Comparison of ENCODE assay signal across 9 mouse cellular contexts in the genomic region with DNA sequence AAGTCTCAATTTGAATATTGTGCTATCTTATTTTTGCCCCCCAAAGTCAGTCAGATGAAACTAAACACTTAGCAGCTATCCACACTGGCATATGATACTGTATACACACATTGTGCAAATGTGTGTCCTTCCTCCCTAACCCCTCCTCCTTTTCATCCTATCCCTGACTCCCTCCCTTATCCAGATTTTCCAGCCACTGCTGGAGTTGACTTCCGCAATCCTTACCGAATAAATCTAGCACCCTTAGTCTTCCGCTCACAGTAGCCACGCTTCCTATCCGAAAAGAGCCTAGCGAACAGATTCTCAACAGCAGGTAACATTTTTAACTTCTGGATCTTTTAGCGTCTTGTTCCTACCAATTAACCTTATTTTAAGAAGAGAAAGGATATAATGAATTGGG. TPM values are rescaled to one million over a fixed set of nuclear protein-coding genes. Genes with fewer than 3 reads are reported as not detected.
DNase-seq lines count a peak whose midpoint lies in the region; ATAC-seq and TF ChIP-seq lines count a peak whose summit lies in the region.
"Had no signal": no experiment of that assay in that cellular context is flagged by ENCODE, and none has a peak within 500 bp of the region (broad histone marks: within the 10 kb centered on the region; RNA-seq: fewer than 3 reads in every experiment).

A gene (plus strand): TSS at position 233 of the 400 bp plus-strand sequence.

- no peak within 1 kb of the TSS for H3K9ac ChIP-seq in limb, embryonic 11.5 days (ENCODE audit: low read length)
- H3K9ac ChIP-seq: hindbrain, embryonic 15.5 days had no signal

- peak within 1 kb of the TSS; percentile 46 for H3K4me2 ChIP-seq in limb, embryonic 11.5 days (ENCODE audit: low read depth, severe bottlenecking)
- H3K4me2 ChIP-seq: hindbrain, embryonic 15.5 days had no signal

- no peak for TF ChIP-seq CTCF in thymus, adult 2 months (IDR thresholded peaks at IDR 0.05; ENCODE audit: borderline replicate concordance, control insufficient read depth, extremely low read depth, insufficient read depth, low read length, poor library complexity)

- no peak for TF ChIP-seq POLR2A in thymus, adult 2 months (IDR thresholded peaks at IDR 0.05; ENCODE audit: control insufficient read depth, extremely low read depth, insufficient read depth, low read length, poor library complexity)

- H3K27ac ChIP-seq in brown adipose tissue, adult 24 weeks (replicated peaks; ENCODE audit: low read depth, low read length): peak within 1 kb of the TSS; percentile 16; the same call in 1 of the 2 replicates
- peak within 1 kb of the TSS; percentile 59 for H3K27ac ChIP-seq in limb, embryonic 11.5 days (replicated peaks; ENCODE audit: low read depth, low read length)
- no peak within 1 kb of the TSS for H3K27ac ChIP-seq in thymus, adult 2 months (ENCODE audit: control insufficient read depth, insufficient read depth, low read length)
- H3K27ac ChIP-seq: hindbrain, embryonic 15.5 days had no signal

- H3K27me3 ChIP-seq in limb, embryonic 11.5 days (ENCODE audit: control insufficient read depth, insufficient read depth, low read length): no peaks in the 10 kb centered on the region
- no peaks in the 10 kb centered on the region for H3K27me3 ChIP-seq in thymus, adult 2 months (ENCODE audit: control insufficient read depth, insufficient read depth, low read length)
- H3K27me3 ChIP-seq: hindbrain, embryonic 15.5 days had no signal

- H3K4me1 ChIP-seq in brown adipose tissue, adult 24 weeks (ENCODE audit: control insufficient read depth, insufficient read depth, insufficient read length, low read length): 0 out of 2 replicates have a peak, but pooled peaks cover 3% of the 10 kb centered on the region
- H3K4me1 ChIP-seq in limb, embryonic 11.5 days (ENCODE audit: control insufficient read depth, insufficient read depth, low read length): no peaks in the 10 kb centered on the region; the same call in 1 of the 2 replicates
- H3K4me1 ChIP-seq in thymus, adult 2 months (replicated peaks; ENCODE audit: control insufficient read depth, insufficient read depth, low read length): no peaks in the 10 kb centered on the region
- H3K4me1 ChIP-seq: hindbrain, embryonic 15.5 days had no signal

- no peaks in the 10 kb centered on the region for H3K9me3 ChIP-seq in limb, embryonic 11.5 days (ENCODE audit: control insufficient read depth, low read length)
- H3K9me3 ChIP-seq: hindbrain, embryonic 15.5 days had no signal

- peak; percentile 17 for DNase-seq in kidney, postnatal 14 days
- no peak for DNase-seq in kidney, adult 8-10 months
- peak; percentile 46 for DNase-seq in fibroblast of lung, adult 2 months (ENCODE audit: low read depth)
- DNase-seq in limb, embryonic 11.5 days (ENCODE audit: low spot score): no peak
- no peak for DNase-seq in testis, postnatal 14 days (ENCODE audit: low spot score)
- no peak for DNase-seq in thymus, adult 2 months
- DNase-seq: cerebellum, postnatal 25 days had no signal

- WGBS in limb, embryonic 11.5 days: 65% methylated on average over 7 of the region's 7 CpGs
- whole genome bisulfite sequencing in thymus, adult 2 months: 96% methylated on average over 7 of the region's 7 CpGs

- H3K36me3 ChIP-seq in limb, embryonic 11.5 days (ENCODE audit: control insufficient read depth, insufficient read depth, low read length): peaks cover 8% of the 10 kb centered on the region; the same call in 1 of the 2 replicates
- peaks cover 19% of the 10 kb centered on the region for H3K36me3 ChIP-seq in thymus, adult 2 months (ENCODE audit: control insufficient read depth, insufficient read depth, low read length)

- ATAC-seq in limb, embryonic 11.5 days (ENCODE audit: insufficient number of reproducible peaks, low FRiP score, low TSS enrichment, low read depth): no peak

- H3K4me3 ChIP-seq in brown adipose tissue, adult 24 weeks (ENCODE audit: insufficient read depth, low read depth, low read length): peak within 1 kb of the TSS; percentile 20
- peak within 1 kb of the TSS; percentile 12; the same call in 1 of the 2 replicates for H3K4me3 ChIP-seq in limb, embryonic 11.5 days (ENCODE audit: low read depth, low read length)
- H3K4me3 ChIP-seq in thymus, adult 2 months (ENCODE audit: control insufficient read depth, insufficient read depth, low read length): no peak within 1 kb of the TSS
- H3K4me3 ChIP-seq: hindbrain, embryonic 15.5 days had no signal

RNA-seq across cellular contexts. Expression of the gene that starts here (rescaled TPM):
- 7.5 and 12.3 TPM in 2 replicates for polyA plus RNA-seq in brown adipose tissue, adult 24 weeks (2012; ENCODE audit: insufficient read depth, insufficient read length, missing spikeins)
- polyA plus RNA-seq in limb, embryonic 11.5 days (2014; fragmentation: Nextera tagmentation; extraction: Ambion mirVana): 4.2 and 4.9 TPM in 2 replicates
- 2.0 and 2.5 TPM in 2 replicates for polyA plus RNA-seq in thymus, adult 2 months (2012; rRNA removed)

Comparison
In these comparisons a context has a peak if more than half of its experiments do, and no peak if none do; other contexts are left out.
1. DNase-seq: peak in kidney, postnatal 14 days (single experiment) and fibroblast of lung, adult 2 months (single experiment); none in kidney, adult 8-10 months (0 of 2), limb, embryonic 11.5 days (single experiment), testis, postnatal 14 days (single experiment) and thymus, adult 2 months (single experiment).